Mouse (Mus musculus) heart, adult 2 months (tissue): ENCODE measurements around the gene Cracr2a.

Experiments used
- CTCF ChIP-seq: fragments of 200-600 bp; IDR thresholded peaks from 2 replicates; pipeline ENCODE4 v1.8.1; 2022; ENCODE audit warnings: antibody characterized with exemption, mild to moderate bottlenecking, moderate library complexity
- POLR2A ChIP-seq: fragments of 200-500 bp; IDR thresholded peaks from 2 replicates; pipeline ENCODE4 v1.6.1; 2011; ENCODE audit warnings: mild to moderate bottlenecking, low read depth, low read length, control low read depth; ENCODE audit not compliant: insufficient read depth

DNA sequence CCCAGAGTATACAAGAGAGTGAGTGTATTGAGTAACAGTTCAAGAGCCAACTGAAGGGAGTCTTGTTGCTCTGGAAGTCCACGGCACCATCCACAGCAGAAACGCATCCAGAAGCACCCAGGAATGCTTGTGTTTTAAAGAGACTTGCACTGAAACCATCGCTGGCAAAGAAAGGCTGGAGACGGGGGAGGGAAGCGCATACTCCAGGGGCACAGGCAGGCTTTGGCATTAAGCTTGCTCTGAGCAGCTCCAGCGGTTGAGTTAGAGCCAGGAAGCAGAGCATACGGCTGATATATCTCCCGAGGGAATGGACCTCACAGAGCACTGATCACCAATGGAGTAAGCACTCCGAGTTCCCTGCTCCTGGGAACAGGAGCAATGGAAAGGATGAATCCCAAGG is 117.2 kb downstream of the Cracr2a start:
- TF ChIP-seq CTCF, result no peak
- TF ChIP-seq POLR2A, result no peak
